Mouse (Mus musculus): ENCODE results near the gene AC129217.1.

- no peak for TF ChIP-seq MAX (IDR thresholded peaks at IDR 0.05; ENCODE audit: low read length)
- no peak for TF ChIP-seq CTCF (IDR thresholded peaks at IDR 0.05 in 2 of 3, conservative IDR thresholded peaks at IDR 0.05 in 1 of 3; ENCODE audit: control insufficient read depth in 1 of 3, insufficient read depth in 1 of 3, low read depth in 2 of 3, low read length in 3 of 3, poor library complexity in 1 of 3, severe bottlenecking in 1 of 3)
These were observed 41.3 kb downstream of the AC129217.1 start for GRCm38 (mm10) chr19:8870838-8871237.
